8 mouse cellular contexts compared by ENCODE assay signal in genomic region chrX:48462297-48462696, GRCm38 (mm10). TPM values are rescaled to one million over a fixed set of nuclear protein-coding genes. Genes with fewer than 3 reads are reported as not detected.
DNase-seq lines count a peak whose midpoint lies in the region; ATAC-seq and TF ChIP-seq lines count a peak whose summit lies in the region.

No protein-coding gene starts in this region.

- H3K36me3 ChIP-seq in erythroblast, embryonic 14.5 days (ENCODE audit: control insufficient read depth): no peaks in the 10 kb centered on the region
- H3K36me3 ChIP-seq in E14TG2a.4 (ENCODE audit: insufficient read depth, low read length): no peaks in the 10 kb centered on the region
- no peaks in the 10 kb centered on the region for H3K36me3 ChIP-seq in heart, postnatal 0 days (replicated peaks; ENCODE audit: control insufficient read depth, insufficient read depth, low read length)

- no peak for DNase-seq in heart, postnatal 0 days (ENCODE audit: low spot score)
- DNase-seq in embryo, embryonic 10.5 days (ENCODE audit: low spot score): no peak
- DNase-seq in adrenal gland, postnatal 14 days: no peak

- H3K4me3 ChIP-seq in erythroblast, embryonic 14.5 days (replicated peaks): peak overlapping the region; percentile 35
- peak overlapping the region; percentile 77 for H3K4me3 ChIP-seq in E14TG2a.4 (replicated peaks; ENCODE audit: low read length)
- peak overlapping the region; percentile 46 for H3K4me3 ChIP-seq in heart, postnatal 0 days (ENCODE audit: low read depth, low read length)

- no peak overlapping the region for H3K9ac ChIP-seq in heart, postnatal 0 days (replicated peaks; ENCODE audit: low read depth, low read length)

- peaks cover 9% of the 10 kb centered on the region for H3K27me3 ChIP-seq in erythroblast, embryonic 14.5 days (ENCODE audit: control insufficient read depth)
- H3K27me3 ChIP-seq in E14TG2a.4 (ENCODE audit: insufficient read depth, low read length): peaks cover 4% of the 10 kb centered on the region; the same call in 1 of the 2 replicates
- H3K27me3 ChIP-seq in heart, postnatal 0 days (ENCODE audit: control insufficient read depth, insufficient read depth, low read length): no peaks in the 10 kb centered on the region

- peaks cover 9% of the 10 kb centered on the region for H3K4me1 ChIP-seq in erythroblast, embryonic 14.5 days (ENCODE audit: control insufficient read depth)
- peaks cover 18% of the 10 kb centered on the region for H3K4me1 ChIP-seq in E14TG2a.4 (replicated peaks; ENCODE audit: low read depth, low read length)
- H3K4me1 ChIP-seq in heart, postnatal 0 days (ENCODE audit: control insufficient read depth, insufficient read depth): 0 out of 2 replicates have a peak, but pooled peaks cover under 1% of the 10 kb centered on the region

- no peak for TF ChIP-seq CTCF in E14TG2a.4 (conservative IDR thresholded peaks at IDR 0.05; ENCODE audit: low read length)
- TF ChIP-seq CTCF in heart, postnatal 0 days (IDR thresholded peaks at IDR 0.05; ENCODE audit: low read depth): no peak

- no peak for TF ChIP-seq EP300 in heart, postnatal 0 days (IDR thresholded peaks at IDR 0.05; ENCODE audit: low read depth)

- WGBS in heart, postnatal 0 days: 35% methylated on average over 4 of the region's 4 CpGs

- H3K9me3 ChIP-seq in erythroblast, embryonic 14.5 days (ENCODE audit: control insufficient read depth, low read length): peaks cover 3% of the 10 kb centered on the region; the same call in 1 of the 2 replicates
- no peaks in the 10 kb centered on the region for H3K9me3 ChIP-seq in E14TG2a.4 (ENCODE audit: low read length)
- no peaks in the 10 kb centered on the region for H3K9me3 ChIP-seq in heart, postnatal 0 days (replicated peaks; ENCODE audit: control insufficient read depth, low read length)

- H3K4me2 ChIP-seq in heart, postnatal 0 days (ENCODE audit: low read depth, low read length): peak overlapping the region; percentile 68

- no peak overlapping the region for H3K27ac ChIP-seq in heart, postnatal 0 days (ENCODE audit: low read depth)

- ATAC-seq in erythroblast, adult 5-6 weeks (replicated peaks; ENCODE audit: low FRiP score, poor library complexity, severe bottlenecking): no peak
- ATAC-seq in heart, postnatal 0 days (ENCODE audit: insufficient read depth, low read depth): peak; percentile 4; the same call in 1 of the 2 replicates
- 0 out of 2 replicates have a peak, but pooled peaks have one; percentile 17 for ATAC-seq in megakaryocyte, adult 5-6 weeks (ENCODE audit: poor library complexity, severe bottlenecking)
- no peak; the same call in 1 of the 2 replicates for ATAC-seq in frontal cortex, adult (ENCODE audit: low TSS enrichment)

RNA-seq across cellular contexts. Expression of gene Elf4, which starts 0.6 kb away (rescaled TPM):
- 0.06 and 0.09 TPM in 2 replicates for polyA plus RNA-seq in erythroblast, embryonic 14.5 days (2012)
- total RNA-seq in erythroblast, adult 5-6 weeks (2015; ENCODE audit: low replicate concordance): 24.5 and 26.5 TPM in 2 replicates
- 2.9 and 6.3 TPM in 2 replicates for total RNA-seq in erythroblast, adult 5-6 weeks (2017; ENCODE audit: low replicate concordance)
- 12.3 and 13.0 TPM in 2 replicates for total RNA-seq in heart, postnatal 0 days (2014; rRNA removed; ENCODE audit: low replicate concordance)
- polyA plus RNA-seq in heart, postnatal 0 days (2015; fragmentation: Nextera tagmentation; extraction: Ambion mirVana): 4.1 and 4.6 TPM in 2 replicates
- total RNA-seq in megakaryocyte, adult 5-6 weeks (2015): 122 and 133 TPM in 2 replicates
- total RNA-seq in megakaryocyte, adult 5-6 weeks (2017): 40.3 and 45.8 TPM in 2 replicates
- total RNA-seq in adrenal gland, postnatal 14 days (2021): 13.9 and 18.0 TPM in 2 replicates

RNA-seq across cellular contexts. Expression of gene Aifm1, which starts 51.1 kb away (rescaled TPM):
- polyA plus RNA-seq in erythroblast, embryonic 14.5 days (2012): 0.25 and 0.31 TPM in 2 replicates
- total RNA-seq in erythroblast, adult 5-6 weeks (2015; ENCODE audit: low replicate concordance): 14.6 and 16.3 TPM in 2 replicates
- total RNA-seq in erythroblast, adult 5-6 weeks (2017; ENCODE audit: low replicate concordance): 11.8 and 18.1 TPM in 2 replicates
- total RNA-seq in heart, postnatal 0 days (2014; rRNA removed; ENCODE audit: low replicate concordance): 19.2 and 47.7 TPM in 2 replicates
- 120 and 127 TPM in 2 replicates for polyA plus RNA-seq in heart, postnatal 0 days (2015; fragmentation: Nextera tagmentation; extraction: Ambion mirVana)
- 42.6 and 48.4 TPM in 2 replicates for total RNA-seq in megakaryocyte, adult 5-6 weeks (2015)
- total RNA-seq in megakaryocyte, adult 5-6 weeks (2017): 39.2 and 42.8 TPM in 2 replicates
- 192 and 208 TPM in 2 replicates for total RNA-seq in adrenal gland, postnatal 14 days (2021)

RNA-seq across cellular contexts. Expression of gene Rab33a, which starts 56.8 kb away (rescaled TPM):
- polyA plus RNA-seq in erythroblast, embryonic 14.5 days (2012): not detected in 2 replicates
- not detected in 2 replicates for total RNA-seq in erythroblast, adult 5-6 weeks (2015; ENCODE audit: low replicate concordance)
- not detected in 2 replicates for total RNA-seq in erythroblast, adult 5-6 weeks (2017; ENCODE audit: low replicate concordance)
- total RNA-seq in heart, postnatal 0 days (2014; rRNA removed; ENCODE audit: low replicate concordance): 2.7 and 5.6 TPM in 2 replicates
- polyA plus RNA-seq in heart, postnatal 0 days (2015; fragmentation: Nextera tagmentation; extraction: Ambion mirVana): 4.3 and 4.4 TPM in 2 replicates
- total RNA-seq in megakaryocyte, adult 5-6 weeks (2015): not detected in 2 replicates
- not detected in 2 replicates for total RNA-seq in megakaryocyte, adult 5-6 weeks (2017)
- 17.4 and 26.3 TPM in 2 replicates for total RNA-seq in adrenal gland, postnatal 14 days (2021)

Comparison
In these comparisons a context has a peak if more than half of its experiments do, and no peak if none do; other contexts are left out.
1. ATAC-seq: peak in heart, postnatal 0 days (single experiment) and megakaryocyte, adult 5-6 weeks (single experiment); none in erythroblast, adult 5-6 weeks (single experiment) and frontal cortex, adult (single experiment).
2. Peak in every context shown above with its lines, with median percentiles within 50 percentile points of each other: H3K4me3 ChIP-seq.